Mouse (Mus musculus): ENCODE measurements at regions not wholly inside any gene's neighbourhood (a gene's known extent, or its start where the extent isn't known, plus 50 kb on each side); places are given as distances from the start of the nearest gene placed in this dataset.

- DNase-seq = no peak
These were observed 321.7 kb upstream of the Spred2 start for GRCm38 (mm10) chr11:19602496-19602895.

DNA sequence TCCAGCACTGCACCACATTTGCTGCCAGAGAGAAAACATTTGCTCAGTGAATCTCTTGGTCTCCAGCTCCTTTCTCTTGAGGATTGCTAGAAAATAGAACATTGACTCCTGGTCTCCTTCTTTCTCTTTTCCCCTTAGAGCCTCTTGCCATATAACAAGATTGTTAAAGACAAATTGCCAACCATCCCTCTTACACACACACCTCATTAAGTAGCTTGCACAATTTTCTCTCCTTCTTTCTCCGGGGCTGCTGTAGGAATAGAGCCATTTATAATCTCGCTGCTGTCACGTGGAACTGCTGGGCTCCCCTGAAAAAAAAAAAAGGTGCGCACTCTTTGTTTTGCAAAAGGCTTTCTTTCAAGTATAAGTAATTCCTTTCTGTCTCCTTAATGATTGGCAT lies 318.6 kb upstream of the Spred2 start:
- no peak for DNase-seq

- DNase-seq = no peak
These were observed 317.2 kb upstream of the Spred2 start for GRCm38 (mm10) chr11:19606943-19607342.

- no peak for DNase-seq
These were observed 316.2 kb upstream of the Spred2 start for GRCm38 (mm10) chr11:19607941-19608340.

DNA sequence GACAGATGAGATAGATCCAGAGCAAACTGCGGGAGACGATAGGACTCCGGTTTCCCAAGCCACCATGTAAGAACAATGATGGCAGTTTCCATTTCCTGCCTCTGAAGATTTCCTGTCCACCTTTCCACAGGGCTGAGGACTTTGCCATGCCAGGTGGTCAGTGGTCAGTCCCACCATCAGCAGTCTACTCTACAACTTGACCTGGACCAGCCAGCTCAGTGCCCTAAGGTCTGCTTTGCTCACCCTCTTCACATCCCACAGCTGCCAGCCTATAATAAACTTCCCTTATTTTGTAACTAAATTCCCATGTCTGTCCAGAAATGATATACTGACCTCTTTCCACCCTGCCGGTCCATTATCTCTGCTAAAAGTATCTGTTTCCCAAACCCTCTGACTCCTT lies 315.7 kb upstream of the Spred2 start:
- DNase-seq = no peak

DNA sequence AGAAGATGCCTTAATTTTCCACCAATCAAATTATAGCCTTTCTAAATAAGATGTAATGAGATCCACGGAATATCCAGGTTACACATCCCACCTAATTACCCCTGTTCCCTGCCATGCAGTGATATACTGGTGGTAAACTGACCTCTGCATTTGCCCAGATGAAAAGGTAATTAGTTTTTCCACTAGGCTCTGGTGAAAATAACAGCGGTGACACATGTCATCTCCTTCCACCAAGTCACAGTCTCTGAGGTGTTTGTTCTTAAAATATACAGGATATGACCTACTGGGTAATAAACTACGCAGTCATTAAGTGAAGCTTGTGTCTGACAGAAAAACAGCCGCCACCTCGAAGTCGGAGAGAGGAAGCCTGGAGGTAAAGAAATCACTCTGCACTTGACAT lies 313.6 kb upstream of the Spred2 start:
- DNase-seq = no peak

DNA sequence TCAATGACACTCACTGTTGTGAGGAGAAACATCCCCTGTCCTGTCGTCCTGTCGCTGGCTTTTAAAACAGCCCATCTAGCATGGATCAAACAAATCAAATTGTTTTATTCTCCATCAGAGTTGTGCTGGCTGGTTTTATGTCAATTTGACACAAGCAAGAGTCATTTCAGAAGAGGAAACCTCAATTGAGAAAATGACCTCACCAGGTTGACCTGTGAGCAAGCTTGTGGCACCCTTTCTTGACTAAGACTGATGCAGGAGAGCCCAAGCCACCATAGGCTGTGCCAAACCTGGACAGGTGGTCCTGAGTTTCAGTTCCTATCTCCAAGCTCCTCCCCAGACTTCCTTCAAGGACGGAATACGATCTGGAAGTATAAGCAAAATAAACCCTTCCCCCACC lies 313.0 kb upstream of the Spred2 start:
- DNase-seq = no peak

DNA sequence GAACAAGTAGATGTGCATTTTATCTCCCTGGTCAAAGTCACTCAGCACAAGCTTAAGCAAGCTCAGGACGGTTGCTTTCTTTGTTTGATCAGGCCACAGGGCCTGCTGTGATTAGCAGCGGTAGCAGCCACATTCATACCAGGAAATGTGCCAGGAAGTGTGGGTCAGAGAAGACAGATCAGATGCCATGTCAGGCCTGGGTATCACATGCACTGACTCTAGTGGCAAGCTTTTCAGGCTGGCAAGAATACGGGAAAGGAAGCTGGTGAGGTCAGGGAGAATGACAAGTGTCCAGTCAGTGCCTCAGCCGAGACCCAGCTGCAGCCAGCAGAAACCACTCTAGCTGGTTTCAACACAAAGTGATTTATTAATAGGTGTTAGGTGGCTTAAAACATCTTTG lies 307.7 kb upstream of the Spred2 start:
- no peak for DNase-seq

DNA sequence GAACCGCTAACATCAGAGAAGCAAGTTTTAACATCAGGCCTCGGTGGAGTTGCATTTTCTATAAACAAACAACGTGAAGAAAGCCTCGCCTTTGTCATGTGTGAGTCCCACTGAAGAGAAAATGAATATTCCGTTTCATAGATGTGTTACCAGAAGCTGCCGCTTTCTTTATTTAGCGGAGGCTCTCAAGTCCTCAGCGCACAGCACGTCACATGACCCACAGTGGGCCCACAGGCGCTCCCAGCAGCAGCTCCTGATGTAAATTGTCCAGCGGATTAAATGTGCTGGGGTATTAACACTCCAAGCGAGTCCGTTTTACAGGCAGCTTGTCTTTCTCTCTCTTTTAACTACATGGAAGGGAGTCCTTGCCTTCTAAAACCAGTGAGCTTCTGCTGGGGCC lies 304.7 kb upstream of the Spred2 start:
- DNase-seq = no peak

GRCm38 (mm10) chr11:19631055-19631695 lies 293.0 kb upstream of the Spred2 start:
- DNase-seq = no peak

DNA sequence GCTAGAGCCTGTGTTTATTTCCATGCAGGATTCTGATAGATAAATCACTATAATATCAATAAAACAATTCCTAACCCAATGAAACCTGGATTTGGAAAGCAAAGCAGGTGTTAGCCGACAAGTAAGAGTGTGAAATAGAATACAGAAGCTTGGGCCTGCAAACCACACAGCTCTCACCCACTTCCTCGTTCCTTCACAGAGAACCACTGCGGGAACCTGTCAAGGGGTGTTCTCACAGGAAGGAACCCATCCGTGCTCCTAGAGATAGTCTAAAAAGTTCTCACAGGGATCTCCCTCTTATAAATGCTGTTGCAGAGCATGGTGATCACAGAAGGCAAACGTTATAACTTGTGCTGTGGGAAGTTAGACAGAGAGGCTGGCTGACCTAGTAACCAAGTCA lies 291.7 kb upstream of the Spred2 start:
- no peak for DNase-seq

DNA sequence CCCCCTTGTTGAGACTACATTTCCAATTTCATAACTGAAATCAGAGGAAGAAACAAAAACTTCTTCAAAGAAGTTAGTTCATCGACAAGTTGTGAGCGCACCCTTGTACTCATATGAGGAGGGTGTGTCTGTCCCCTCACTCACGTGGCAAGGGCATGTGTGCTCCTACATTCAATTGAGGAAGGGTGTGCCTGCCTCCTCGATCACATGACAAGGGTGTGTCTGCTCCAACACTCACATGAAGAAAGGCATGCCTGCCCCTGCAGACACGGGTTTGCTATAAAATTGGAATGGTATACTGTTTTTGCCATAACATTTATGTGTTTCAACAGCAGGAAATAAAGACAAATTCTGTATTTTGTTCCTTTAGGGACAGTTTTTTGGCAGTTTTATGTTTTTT lies 290.6 kb upstream of the Spred2 start:
- no peak for DNase-seq

DNA sequence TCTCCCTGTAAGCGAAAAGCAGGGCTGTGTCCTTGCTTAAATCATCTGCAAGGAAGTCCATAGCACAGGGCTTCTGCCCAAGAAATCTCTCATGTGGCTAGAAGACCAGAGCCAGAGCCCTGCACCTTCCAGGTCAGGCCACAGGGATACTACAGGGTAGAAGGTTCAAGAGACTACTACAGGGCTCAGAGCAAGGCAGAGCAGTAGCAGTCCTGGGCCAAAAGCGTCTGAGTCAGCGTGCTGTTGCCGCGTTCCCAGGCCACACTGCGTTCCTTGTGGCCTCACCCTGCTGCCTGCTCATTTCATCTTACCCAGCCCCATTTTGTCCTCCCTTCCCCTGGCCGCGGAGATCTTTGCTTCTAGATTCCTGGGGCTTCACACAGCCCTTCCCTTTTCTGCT lies 283.0 kb upstream of the Spred2 start:
- DNase-seq = no peak

GRCm38 (mm10) chr11:19644116-19644795 lies 279.9 kb upstream of the Spred2 start:
- DNase-seq = no peak

- DNase-seq = no peak
These were observed 279.1 kb upstream of the Spred2 start for GRCm38 (mm10) chr11:19645106-19645505.

GRCm38 (mm10) chr11:19651522-19651921 lies 272.7 kb upstream of the Spred2 start:
- no peak for DNase-seq

DNA sequence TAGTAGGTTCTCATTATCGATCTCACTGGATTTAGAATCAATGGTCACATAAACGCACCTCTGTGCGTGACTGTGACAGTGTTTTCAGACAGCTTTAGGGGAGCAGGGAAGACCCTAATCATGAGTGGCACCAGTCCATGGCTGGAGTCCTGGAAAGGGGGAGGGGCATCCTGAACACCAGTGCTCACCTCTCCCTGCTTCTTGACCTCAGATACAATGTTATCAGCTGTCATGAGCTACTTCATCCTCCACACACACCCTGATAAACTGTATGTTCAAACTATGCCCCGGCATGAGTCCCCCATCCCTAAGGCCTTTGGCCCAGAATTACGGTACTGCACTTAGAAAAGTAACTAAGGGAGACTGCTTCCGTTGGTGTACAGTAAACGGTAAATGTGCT lies 272.2 kb upstream of the Spred2 start:
- DNase-seq = no peak

- no peak for DNase-seq
These were observed 264.7 kb upstream of the Spred2 start for GRCm38 (mm10) chr11:19659511-19659910.

DNA sequence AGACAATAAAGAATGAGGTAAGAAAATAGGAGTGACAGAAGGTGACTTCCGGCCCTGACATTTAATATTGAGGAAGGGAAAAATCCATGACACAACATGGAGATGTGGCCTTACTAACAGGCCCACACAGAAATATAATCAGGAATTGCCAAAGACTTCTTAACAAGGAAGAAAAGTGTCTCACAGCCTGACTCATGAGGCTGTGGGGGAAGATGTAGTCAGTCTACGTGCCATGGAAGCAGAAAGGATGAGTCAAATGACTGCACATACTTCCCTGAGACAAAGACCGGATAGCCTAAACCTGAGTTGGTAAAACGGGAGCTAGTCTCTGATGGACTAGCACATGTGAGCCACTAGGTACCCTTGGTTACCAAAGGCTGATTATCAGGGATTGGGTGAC lies 257.4 kb upstream of the Spred2 start:
- no peak for DNase-seq

DNA sequence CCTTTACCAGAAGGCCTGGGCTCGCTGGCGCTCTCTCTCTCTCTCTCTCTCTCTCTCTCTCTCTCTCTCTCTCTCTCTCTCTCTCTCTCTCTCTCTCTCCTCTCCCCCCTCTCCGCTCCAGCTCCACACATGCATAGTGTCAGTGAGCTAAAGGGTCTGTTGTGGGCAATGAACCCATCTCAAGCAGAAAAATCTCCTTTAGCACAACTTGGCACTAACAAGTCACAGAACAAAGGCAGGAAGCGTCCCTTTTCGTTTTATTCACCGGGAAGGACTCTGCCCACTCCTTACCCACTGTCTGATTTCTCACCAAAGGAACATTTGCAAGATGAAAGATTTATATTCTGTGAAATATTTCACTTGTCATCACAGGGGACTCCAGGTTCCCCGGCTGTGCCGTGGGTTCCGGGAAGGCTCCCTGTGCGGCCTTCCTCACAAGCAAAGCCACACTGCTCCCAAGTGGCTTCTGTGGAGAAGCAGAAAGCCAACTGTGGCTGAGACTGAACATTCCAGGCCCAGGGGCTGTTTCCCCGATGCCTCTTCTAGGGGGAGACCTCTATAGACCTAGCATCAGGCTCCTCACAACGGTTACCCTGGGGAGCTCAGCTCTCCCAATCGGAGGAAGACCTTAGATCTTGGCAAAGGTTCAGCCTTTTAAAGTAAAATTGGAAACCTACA lies 253.2 kb upstream of the Spred2 start:
- DNase-seq = no peak

- no peak for DNase-seq
These were observed 251.2 kb upstream of the Spred2 start for GRCm38 (mm10) chr11:19673012-19673411.

GRCm38 (mm10) chr11:19676514-19676913 lies 247.7 kb upstream of the Spred2 start:
- DNase-seq = no peak

DNA sequence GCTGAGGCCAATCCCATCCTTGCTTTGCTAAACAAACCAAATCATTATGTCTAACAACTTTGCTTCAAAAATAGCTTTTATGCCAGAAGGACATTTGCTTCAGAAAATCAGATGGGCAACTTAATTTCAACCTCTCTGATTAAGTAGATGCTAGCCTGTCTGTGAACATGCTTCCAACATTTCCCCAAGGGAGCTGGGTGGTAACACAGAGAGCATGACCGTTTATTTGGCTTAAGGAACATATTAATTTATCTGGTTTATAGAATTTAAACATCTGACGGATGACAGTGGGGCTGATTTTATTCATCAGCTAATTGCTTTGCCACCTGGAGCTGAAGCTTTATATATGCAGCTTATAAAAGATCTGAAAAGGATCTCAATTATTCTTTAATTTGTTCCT lies 245.1 kb upstream of the Spred2 start:
- DNase-seq = no peak

DNA sequence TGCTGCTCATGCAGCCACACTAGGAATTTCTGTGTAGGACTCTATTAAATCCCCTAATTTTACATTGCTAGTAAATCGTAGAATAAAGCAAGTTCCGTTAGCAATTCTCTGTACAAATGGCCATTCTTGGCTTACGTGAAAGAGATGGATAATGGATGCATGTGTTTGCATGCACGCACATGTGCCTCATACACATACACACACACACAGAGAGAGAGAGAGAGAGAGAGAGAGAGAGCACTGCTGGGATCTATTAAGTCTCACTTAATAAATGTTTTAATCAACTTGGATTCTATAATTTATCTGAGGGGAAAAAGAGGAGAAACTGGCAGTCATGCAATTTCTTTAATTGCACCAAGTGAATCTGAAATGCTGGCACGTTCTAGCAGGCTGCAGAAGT lies 244.5 kb upstream of the Spred2 start:
- DNase-seq = no peak

DNA sequence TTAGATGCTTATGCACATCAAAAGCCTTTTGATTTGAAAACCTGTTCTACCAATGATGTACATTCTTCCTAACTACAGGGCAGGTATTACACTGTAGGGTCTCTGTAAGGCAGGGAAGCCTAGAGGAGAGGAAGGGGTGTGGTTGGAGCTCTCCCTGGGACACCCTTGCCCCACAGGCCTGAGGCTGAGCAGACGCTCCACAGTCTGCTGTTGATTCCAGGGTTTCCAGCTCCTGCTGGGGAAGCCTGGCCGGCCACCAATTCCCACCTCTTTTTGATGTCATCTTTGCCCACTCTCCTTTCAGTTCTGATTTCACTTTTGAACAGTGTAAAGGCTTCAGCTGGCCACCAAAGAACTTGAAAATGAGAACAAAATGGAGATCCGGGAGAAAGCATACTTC lies 223.0 kb upstream of the Spred2 start:
- no peak for DNase-seq

Data from cerebellum, adult 9-10 months (tissue).